Mouse (Mus musculus): ENCODE results near the gene Prss8. TPM values are rescaled to one million over a fixed set of nuclear protein-coding genes. Genes with fewer than 3 reads are reported as not detected.
"Not testable (repeated sequence)": the region's sequence is repeated elsewhere in the genome, so short reads cannot be mapped to it uniquely, and the experiment has no call there.

Gene Prss8
- polyA plus RNA-seq, 1 experiment from 2014 or later: 0.09 TPM

- not testable (repeated sequence) for H3K4me3 ChIP-seq; H3K4me1 ChIP-seq; H3K9me3 ChIP-seq (replicated peaks); H3K4me2 ChIP-seq; H3K9ac ChIP-seq; ATAC-seq; H3K36me3 ChIP-seq (ENCODE audit: poor library complexity, severe bottlenecking); H3K27ac ChIP-seq
- peaks cover 36% of the 10 kb centered on the region for H3K27me3 ChIP-seq
- 59% methylated on average over 2 of the region's 2 CpGs for WGBS
Measured at GRCm38 (mm10) chr7:127942097-127942496, 12.2 kb upstream of the Prss8 start.

DNA sequence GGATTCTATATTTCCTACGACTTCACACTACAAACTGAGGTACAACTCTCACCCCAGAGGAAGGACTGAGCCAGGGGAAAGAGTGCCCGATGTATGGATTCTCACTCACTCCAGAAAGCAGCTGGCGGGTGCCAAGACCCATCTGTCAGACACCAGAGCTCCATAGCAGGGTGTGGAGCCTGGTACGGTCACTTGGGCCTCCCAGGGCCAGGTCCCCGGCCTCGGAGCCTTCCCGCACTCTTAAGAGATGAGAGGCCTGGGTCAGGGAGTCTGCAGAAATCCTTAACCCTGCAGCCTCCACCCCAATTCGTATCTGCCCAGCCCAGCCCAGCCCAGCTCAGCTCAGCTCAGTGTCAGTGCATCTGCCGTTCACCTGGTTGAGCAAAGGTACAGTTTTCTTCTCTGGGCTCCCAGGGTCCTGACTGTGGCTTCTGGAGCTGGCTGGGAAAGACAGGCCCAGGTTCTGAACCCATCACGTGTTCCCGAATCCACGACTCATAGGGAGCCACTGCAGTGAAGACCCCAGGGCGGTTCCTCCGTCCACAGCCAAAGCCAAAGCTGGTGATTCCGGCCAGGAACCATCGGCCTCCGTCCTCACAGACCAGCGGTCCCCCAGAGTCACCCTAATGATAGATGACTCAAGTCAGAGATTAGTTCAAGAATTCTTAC lies 6.4 kb upstream of the Prss8 start:
- ATAC-seq: peak; percentile 6; the same call in 1 of the 2 replicates
- peak overlapping the region; percentile 86 for H3K9ac ChIP-seq
- peaks cover 16% of the 10 kb centered on the region for H3K4me1 ChIP-seq
- H3K36me3 ChIP-seq (ENCODE audit: poor library complexity, severe bottlenecking): no peaks in the 10 kb centered on the region
- peak overlapping the region; percentile 94 for H3K4me2 ChIP-seq
- H3K4me3 ChIP-seq: peak overlapping the region; percentile 69
- no peak overlapping the region for H3K27ac ChIP-seq
- H3K9me3 ChIP-seq (replicated peaks): no peaks in the 10 kb centered on the region
- H3K27me3 ChIP-seq: 0 out of 2 replicates have a peak, but pooled peaks cover 5% of the 10 kb centered on the region
- WGBS: 57% methylated on average over 18 of the region's 18 CpGs

GRCm38 (mm10) chr7:127935748-127936159 lies 5.8 kb upstream of the Prss8 start:
- peak; percentile 44; the same call in 1 of the 2 replicates for ATAC-seq
- Histone ChIP-seq H3K27ac (peak overlapping the region; percentile 31; the same call in 1 of the 2 replicates), H3K4me3 (peak overlapping the region; percentile 69), H3K27me3 (peaks cover 9% of the 10 kb centered on the region; the same call in 1 of the 2 replicates), H3K4me1 (peaks cover 16% of the 10 kb centered on the region), H3K4me2 (peak overlapping the region; percentile 94), H3K36me3 (ENCODE audit: poor library complexity, severe bottlenecking) (no peaks in the 10 kb centered on the region), H3K9me3 (replicated peaks) (no peaks in the 10 kb centered on the region), H3K9ac (peak overlapping the region; percentile 86)
- WGBS: under 1% methylated on average over 38 of the region's 38 CpGs

- H3K4me3 ChIP-seq: peak overlapping the region; percentile 69
- peak; percentile 97 for ATAC-seq
- peaks cover 16% of the 10 kb centered on the region for H3K4me1 ChIP-seq
- no peaks in the 10 kb centered on the region for H3K36me3 ChIP-seq (ENCODE audit: poor library complexity, severe bottlenecking)
- 7% methylated on average over 32 of the region's 32 CpGs for WGBS
- H3K27me3 ChIP-seq: peaks cover 15% of the 10 kb centered on the region
- H3K9ac ChIP-seq: peak overlapping the region; percentile 86
- H3K27ac ChIP-seq: peak overlapping the region; percentile 49; the same call in 1 of the 2 replicates
- H3K9me3 ChIP-seq (replicated peaks): no peaks in the 10 kb centered on the region
- peak overlapping the region; percentile 94 for H3K4me2 ChIP-seq
Measured at GRCm38 (mm10) chr7:127935028-127935722, 5.3 kb upstream of the Prss8 start.

GRCm38 (mm10) chr7:127934075-127934474 lies 4.2 kb upstream of the Prss8 start:
- H3K9ac ChIP-seq: no peak overlapping the region
- no peak overlapping the region for H3K4me3 ChIP-seq
- no peaks in the 10 kb centered on the region for H3K36me3 ChIP-seq (ENCODE audit: poor library complexity, severe bottlenecking)
- no peak for ATAC-seq
- no peaks in the 10 kb centered on the region for H3K9me3 ChIP-seq (replicated peaks)
- peaks cover 26% of the 10 kb centered on the region for H3K27me3 ChIP-seq
- H3K4me2 ChIP-seq: no peak overlapping the region
- no peak overlapping the region for H3K27ac ChIP-seq
- peaks cover 16% of the 10 kb centered on the region for H3K4me1 ChIP-seq
- 93% methylated on average over 5 of the region's 5 CpGs for whole genome bisulfite sequencing

- no peak overlapping the region for H3K4me3 ChIP-seq
- H3K9me3 ChIP-seq (replicated peaks): no peaks in the 10 kb centered on the region
- WGBS: 17% methylated on average over 13 of the region's 13 CpGs
- ATAC-seq: no peak
- H3K36me3 ChIP-seq (ENCODE audit: poor library complexity, severe bottlenecking): 0 out of 2 replicates have a peak, but pooled peaks cover under 1% of the 10 kb centered on the region
- peaks cover 40% of the 10 kb centered on the region for H3K27me3 ChIP-seq
- no peak overlapping the region for H3K27ac ChIP-seq
- no peak overlapping the region for H3K9ac ChIP-seq
- H3K4me2 ChIP-seq: no peak overlapping the region
- peaks cover 16% of the 10 kb centered on the region for H3K4me1 ChIP-seq
Measured at GRCm38 (mm10) chr7:127932273-127933031, 2.5 kb upstream of the Prss8 start.

DNA sequence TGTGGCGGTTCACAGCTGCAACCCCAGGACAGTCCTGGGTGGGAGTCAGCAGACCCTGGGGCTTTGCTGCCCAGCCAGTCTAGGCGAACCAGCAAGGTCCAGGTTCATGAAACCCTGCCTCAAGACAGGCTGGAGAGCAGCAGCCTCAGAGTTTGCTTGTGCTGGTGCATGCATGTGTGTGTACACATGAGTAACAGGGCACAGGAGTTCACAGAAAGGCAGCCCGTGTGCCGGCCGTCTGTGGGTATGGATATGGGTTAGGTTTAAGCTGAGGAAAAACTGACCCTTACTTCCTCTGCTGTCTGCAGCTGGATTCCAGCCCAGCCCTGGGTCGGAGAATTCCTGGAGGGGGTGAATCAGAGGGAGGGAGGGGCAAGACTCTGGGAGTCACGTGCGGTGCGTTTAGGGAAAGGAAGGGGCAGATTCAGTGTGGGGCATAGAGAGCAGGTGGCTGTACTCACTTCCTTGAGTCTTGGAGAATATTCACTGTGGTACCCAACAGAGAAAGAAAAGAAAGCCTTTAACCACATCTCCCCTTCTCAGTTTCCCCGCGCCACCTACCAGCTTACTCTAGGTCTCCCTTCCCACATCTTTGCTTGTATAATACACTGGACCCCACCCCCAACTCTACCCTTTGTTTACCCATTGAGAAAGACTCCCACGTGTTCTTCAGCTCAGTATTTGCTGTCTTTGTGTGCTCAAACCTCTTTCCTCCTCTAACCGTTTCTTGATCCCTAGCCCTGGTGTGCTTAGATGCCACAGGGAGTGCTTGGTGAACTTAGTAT lies 1.6 kb upstream of the Prss8 start:
- Histone ChIP-seq H3K4me3 (no peak overlapping the region; the same call in 1 of the 2 replicates), H3K4me1 (peaks cover 16% of the 10 kb centered on the region), H3K9ac (no peak overlapping the region), H3K36me3 (ENCODE audit: poor library complexity, severe bottlenecking) (peaks cover 10% of the 10 kb centered on the region), H3K27me3 (peaks cover 40% of the 10 kb centered on the region), H3K27ac (no peak overlapping the region), H3K4me2 (no peak overlapping the region), H3K9me3 (replicated peaks) (no peaks in the 10 kb centered on the region)
- no peak for ATAC-seq
- WGBS: 30% methylated on average over 13 of the region's 13 CpGs

GRCm38 (mm10) chr7:127930636-127931035 lies 732 bp upstream of the Prss8 start:
- Histone ChIP-seq H3K9ac (no peak overlapping the region), H3K4me3 (no peak overlapping the region), H3K27me3 (peaks cover 40% of the 10 kb centered on the region), H3K4me1 (peaks cover 8% of the 10 kb centered on the region; the same call in 1 of the 2 replicates), H3K9me3 (replicated peaks) (no peaks in the 10 kb centered on the region), H3K27ac (no peak overlapping the region), H3K36me3 (ENCODE audit: poor library complexity, severe bottlenecking) (peaks cover 19% of the 10 kb centered on the region), H3K4me2 (no peak overlapping the region)
- WGBS: 68% methylated on average over 5 of the region's 5 CpGs
- no peak for ATAC-seq

DNA sequence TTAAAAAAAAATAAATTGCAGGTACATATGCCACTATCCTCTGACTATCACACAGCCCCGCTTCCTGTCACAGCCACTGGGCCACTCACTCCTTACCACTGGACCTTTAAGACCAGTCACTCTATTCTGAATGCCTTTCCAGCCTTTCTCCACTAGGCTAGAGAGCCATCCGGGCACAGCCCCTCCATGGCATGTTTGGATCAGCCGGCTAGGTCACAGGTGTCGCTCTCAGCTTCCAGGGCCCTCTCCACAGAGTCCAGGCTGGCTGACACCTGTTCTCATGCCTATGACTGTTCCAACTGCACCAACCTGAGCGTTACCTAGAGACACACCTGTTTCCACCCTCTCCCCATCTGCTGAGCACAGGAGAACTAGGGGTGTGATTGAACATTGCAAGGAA lies 1.3 kb downstream of the Prss8 start:
- Histone ChIP-seq H3K4me1 (no peaks in the 10 kb centered on the region), H3K36me3 (ENCODE audit: poor library complexity, severe bottlenecking) (peaks cover 39% of the 10 kb centered on the region), H3K9ac (no peak overlapping the region), H3K9me3 (replicated peaks) (no peaks in the 10 kb centered on the region), H3K4me3 (no peak overlapping the region), H3K27me3 (peaks cover 40% of the 10 kb centered on the region), H3K27ac (no peak overlapping the region), H3K4me2 (no peak overlapping the region)
- ATAC-seq: no peak
- 52% methylated on average over 5 of the region's 5 CpGs for WGBS

GRCm38 (mm10) chr7:127927726-127928125 lies 2.2 kb downstream of the Prss8 start:
- Histone ChIP-seq H3K9ac (no peak overlapping the region), H3K9me3 (replicated peaks) (no peaks in the 10 kb centered on the region), H3K27me3 (peaks cover 40% of the 10 kb centered on the region), H3K4me2 (no peak overlapping the region), H3K4me3 (no peak overlapping the region), H3K27ac (no peak overlapping the region), H3K36me3 (ENCODE audit: poor library complexity, severe bottlenecking) (peaks cover 48% of the 10 kb centered on the region), H3K4me1 (no peaks in the 10 kb centered on the region)
- WGBS: 89% methylated on average over 11 of the region's 11 CpGs
- no peak for ATAC-seq

DNA sequence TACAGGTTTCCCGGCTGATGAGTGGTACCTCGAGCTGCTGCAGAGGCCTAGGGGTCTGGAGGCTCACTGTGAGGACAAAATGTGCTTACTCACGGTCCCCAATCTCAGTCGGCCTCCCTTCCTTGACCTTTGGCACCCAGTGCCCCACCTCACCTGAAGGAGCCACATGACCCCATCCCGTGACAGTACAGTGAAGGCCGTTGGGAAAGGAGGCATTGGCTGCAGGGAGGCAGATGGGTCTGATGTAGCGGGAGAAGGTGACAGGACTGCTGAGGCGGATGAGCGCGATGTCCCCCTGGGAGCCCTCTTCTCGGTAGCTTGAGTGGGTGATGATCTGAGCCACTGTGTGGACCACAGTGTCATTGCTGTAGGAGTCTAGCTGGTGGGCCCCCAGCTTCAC lies 3.1 kb downstream of the Prss8 start:
- Histone ChIP-seq H3K4me2 (no peak overlapping the region), H3K9ac (no peak overlapping the region), H3K9me3 (replicated peaks) (no peaks in the 10 kb centered on the region), H3K27ac (no peak overlapping the region), H3K4me1 (no peaks in the 10 kb centered on the region), H3K27me3 (peaks cover 40% of the 10 kb centered on the region), H3K36me3 (ENCODE audit: poor library complexity, severe bottlenecking) (peaks cover 55% of the 10 kb centered on the region), H3K4me3 (no peak overlapping the region)
- no peak for ATAC-seq
- WGBS: 89% methylated on average over 11 of the region's 11 CpGs
